Mouse (Mus musculus) midbrain, embryonic 11.5 days (tissue): Measurements from ENCODE around the gene Wwox. TPM values are rescaled to one million over a fixed set of nuclear protein-coding genes. Genes with fewer than 3 reads are reported as not detected.
A peak's percentile ranks its signal among the peaks of the same experiment; 100 is the strongest.

Experiments
- ATAC-seq: fragments of 200-750 bp; cut with Nextera tagmentation; 2 replicates; pipeline ENCODE4 v1.8.0; 2017; ENCODE audit warnings: moderate TSS enrichment, moderate library complexity; ENCODE audit not compliant: low FRiP score
- DNase-seq: peaks from one replicate; pipeline ENCODE4 v3.0.0; 2015; ENCODE audit warnings: low spot score; ENCODE audit errors: missing footprints
- H3K27ac ChIP-seq: fragments of 300-500 bp; sonication (generic); 2 replicates; pipeline ENCODE4 v1.5.1; 2014; ENCODE audit warnings: low read depth, low read length
- H3K27me3 ChIP-seq: fragments of 300-500 bp; sonication (generic); 2 replicates; pipeline ENCODE4 v1.6.1; 2014; ENCODE audit warnings: mild to moderate bottlenecking, low read length, moderate library complexity, mixed read lengths; ENCODE audit not compliant: control insufficient read depth, insufficient read depth
- H3K36me3 ChIP-seq: fragments of 300-500 bp; sonication (generic); 2 replicates; pipeline ENCODE4 v1.6.1; 2014; ENCODE audit warnings: mild to moderate bottlenecking, low read length, moderate library complexity, mixed read lengths; ENCODE audit not compliant: control insufficient read depth, insufficient read depth
- H3K4me1 ChIP-seq: fragments of 300-500 bp; sonication (generic); 2 replicates; pipeline ENCODE4 v1.6.1; 2014; ENCODE audit warnings: low read length; ENCODE audit not compliant: control insufficient read depth, insufficient read depth
- H3K4me2 ChIP-seq: fragments of 300-500 bp; sonication (generic); 2 replicates; pipeline ENCODE4 v1.6.1; 2014; ENCODE audit warnings: mild to moderate bottlenecking, moderate library complexity
- H3K4me3 ChIP-seq: fragments of 300-500 bp; sonication (generic); 2 replicates; pipeline ENCODE4 v1.5.1; 2014; ENCODE audit warnings: low read depth, low read length
- H3K9ac ChIP-seq: fragments of 300-500 bp; sonication (generic); 2 replicates; pipeline ENCODE4 v1.6.1; 2014; ENCODE audit warnings: low read length
- H3K9me3 ChIP-seq: fragments of 300-500 bp; sonication (generic); 2 replicates; pipeline ENCODE4 v1.6.1; 2016; ENCODE audit warnings: low read length; ENCODE audit not compliant: control insufficient read depth
- WGBS: fragments of 180-500 bp; shearing (Covaris S2); extraction: QIAGEN DNeasy Blood & Tissue Kit; methylation state at CpG from one replicate; pipeline ENCODE4 v1.1.7; 2014; 5-methylcytosine and 5-hydroxymethylcytosine counted together
- polyA plus RNA-seq: library from polyadenylated mRNA; unstranded; fragments of >200 nt; fragmentation: Nextera tagmentation; extraction: Ambion mirVana; gene quantifications from 2 replicates; pipeline ENCODE4 v1.2.1, GENCODE M21; 2014

The Wwox gene
- polyA plus RNA-seq, 1 experiment from 2014 or later = 12.1 TPM

DNA sequence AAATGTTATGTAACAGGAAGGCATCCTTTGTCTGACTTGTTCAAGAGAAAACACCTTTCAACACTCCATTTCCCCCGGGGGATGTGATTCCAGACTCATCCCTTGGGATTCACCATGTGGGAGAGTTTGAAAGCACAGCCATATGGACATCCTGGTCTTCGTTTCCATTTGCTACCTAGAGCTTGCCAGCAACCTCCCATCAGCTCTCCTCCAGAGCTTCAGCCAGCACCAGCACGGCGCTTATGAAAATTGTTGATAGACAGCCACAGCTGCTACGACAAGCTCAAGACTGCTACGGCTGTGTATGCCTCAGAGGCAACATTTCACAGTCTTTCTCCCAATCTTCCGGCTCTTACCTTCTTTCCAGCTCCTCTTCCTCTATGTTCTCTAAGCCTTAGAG, 484.2 kb downstream of the Wwox start:
- no peak overlapping the region for H3K9ac ChIP-seq
- no peaks in the 10 kb centered on the region for H3K9me3 ChIP-seq
- H3K36me3 ChIP-seq = no peaks in the 10 kb centered on the region
- ATAC-seq (no peak), DNase-seq (no peak)
- no peaks in the 10 kb centered on the region for H3K4me1 ChIP-seq
- 88% methylated on average over 7 of the region's 7 CpGs for WGBS
- no peak overlapping the region for H3K4me3 ChIP-seq
- H3K4me2 ChIP-seq = no peak overlapping the region
- no peaks in the 10 kb centered on the region for H3K27me3 ChIP-seq
- no peak overlapping the region for H3K27ac ChIP-seq

DNA sequence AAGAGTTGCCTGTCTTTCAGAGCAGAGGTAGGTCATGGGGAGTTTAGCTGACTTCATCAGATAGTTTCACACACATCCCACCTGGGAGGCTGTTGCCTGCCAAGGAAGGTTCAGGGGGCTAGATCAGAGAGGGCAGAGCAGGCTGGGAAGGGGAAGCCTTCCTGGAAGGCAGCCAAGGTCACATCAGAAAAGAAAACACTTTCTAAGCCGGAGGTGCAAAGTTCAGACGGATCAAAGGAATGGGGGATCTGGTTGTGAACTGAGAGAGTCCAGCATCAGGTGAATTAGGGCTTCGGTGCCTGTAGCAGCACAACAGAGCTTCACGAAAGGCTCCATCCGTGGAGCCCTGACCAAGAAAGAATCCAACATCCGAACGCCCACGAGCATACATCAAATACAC, 488.0 kb downstream of the Wwox start:
- Histone ChIP-seq H3K4me2 (no peak overlapping the region), H3K27me3 (peaks cover 3% of the 10 kb centered on the region; the same call in 1 of the 2 replicates), H3K36me3 (no peaks in the 10 kb centered on the region), H3K9ac (no peak overlapping the region), H3K4me3 (no peak overlapping the region), H3K4me1 (peaks cover 5% of the 10 kb centered on the region; the same call in 1 of the 2 replicates), H3K9me3 (no peaks in the 10 kb centered on the region), H3K27ac (no peak overlapping the region)
- no peak for DNase-seq
- WGBS = 83% methylated on average over 8 of the region's 8 CpGs
- ATAC-seq = no peak

DNA sequence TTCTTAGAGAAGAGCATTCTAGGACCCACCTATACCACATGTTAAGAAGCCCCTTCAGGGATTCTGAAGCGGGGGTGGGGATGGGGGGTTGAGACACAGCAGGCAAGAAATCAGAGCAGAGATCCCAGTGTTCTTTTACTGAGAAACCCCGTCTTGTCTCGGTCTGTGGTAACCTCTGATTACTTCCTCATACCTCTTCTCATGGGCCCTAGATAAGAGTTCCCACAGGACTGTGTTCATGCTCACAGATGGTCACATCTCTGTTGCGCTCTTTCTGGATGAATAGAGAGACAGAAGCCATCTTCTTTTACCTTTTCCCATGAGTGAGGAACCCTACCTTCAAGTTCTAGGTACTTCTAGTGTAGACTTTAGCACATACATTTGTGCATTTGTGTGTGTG, 488.5 kb downstream of the Wwox start:
- Histone ChIP-seq H3K9me3 (no peaks in the 10 kb centered on the region), H3K27me3 (peaks cover 3% of the 10 kb centered on the region; the same call in 1 of the 2 replicates), H3K4me1 (peaks cover 7% of the 10 kb centered on the region; the same call in 1 of the 2 replicates), H3K36me3 (no peaks in the 10 kb centered on the region), H3K9ac (no peak overlapping the region), H3K4me3 (no peak overlapping the region), H3K27ac (no peak overlapping the region), H3K4me2 (no peak overlapping the region)
- no peak for ATAC-seq
- DNase-seq = no peak
- WGBS = 92% methylated on average over 4 of the region's 4 CpGs

DNA sequence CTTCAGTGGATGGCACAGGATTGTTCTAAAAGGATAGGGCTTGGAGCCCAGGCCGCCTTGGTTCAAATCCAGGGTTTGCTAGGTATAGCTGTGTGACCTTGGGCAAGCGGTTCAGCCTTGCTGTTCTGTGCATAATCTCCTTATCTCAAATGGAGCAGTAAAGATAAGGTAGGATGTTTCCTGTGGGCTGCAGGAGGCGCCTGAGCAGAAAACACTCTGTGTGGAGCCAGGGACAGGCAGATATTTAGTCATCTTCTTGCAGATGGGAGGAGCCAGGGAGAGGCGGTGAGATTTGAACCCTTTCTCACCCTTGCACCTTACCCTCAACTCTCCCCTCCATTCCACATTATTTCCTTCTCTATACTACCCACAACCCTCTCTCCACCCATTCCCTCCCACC, 490.1 kb downstream of the Wwox start:
- ATAC-seq (no peak), DNase-seq (no peak)
- WGBS = 90% methylated on average over 4 of the region's 4 CpGs
- Histone ChIP-seq H3K9me3 (no peaks in the 10 kb centered on the region), H3K4me1 (peaks cover 7% of the 10 kb centered on the region; the same call in 1 of the 2 replicates), H3K4me3 (no peak overlapping the region), H3K9ac (no peak overlapping the region), H3K27me3 (peaks cover 3% of the 10 kb centered on the region; the same call in 1 of the 2 replicates), H3K36me3 (no peaks in the 10 kb centered on the region), H3K27ac (no peak overlapping the region), H3K4me2 (no peak overlapping the region)

DNA sequence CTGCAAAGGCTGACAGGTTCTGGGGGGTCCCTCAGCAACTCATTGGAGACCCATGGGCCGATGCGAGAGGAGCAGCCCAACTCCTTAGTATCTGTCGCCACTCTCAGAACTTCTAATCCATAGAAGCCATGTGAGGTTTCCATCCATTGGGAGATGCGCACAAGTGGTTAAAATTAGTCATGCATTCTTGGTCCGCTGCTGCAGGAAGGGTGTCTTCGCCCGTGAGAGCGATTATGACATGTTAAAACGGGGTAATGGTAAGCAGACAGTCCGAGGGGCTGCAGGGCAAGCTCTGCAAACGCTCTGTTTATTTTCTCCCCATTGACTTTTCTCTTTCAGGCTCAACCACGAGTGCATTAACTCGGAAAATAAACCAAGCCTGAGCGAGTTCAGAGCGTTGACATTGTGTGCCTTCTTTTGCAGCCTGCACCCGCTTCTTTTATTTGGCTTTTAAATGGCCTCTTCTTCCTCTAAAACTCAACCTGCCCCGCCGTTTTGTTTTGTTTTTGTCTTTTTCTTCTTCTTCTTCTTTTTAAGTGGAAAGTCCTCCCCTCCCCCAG, 492.7 kb downstream of the Wwox start:
- Histone ChIP-seq H3K9me3 (no peaks in the 10 kb centered on the region), H3K27ac (no peak overlapping the region), H3K4me2 (peak overlapping the region; percentile 29), H3K4me3 (no peak overlapping the region), H3K27me3 (peaks cover 6% of the 10 kb centered on the region; the same call in 1 of the 2 replicates), H3K4me1 (peaks cover 13% of the 10 kb centered on the region), H3K36me3 (no peaks in the 10 kb centered on the region), H3K9ac (no peak overlapping the region)
- DNase-seq (peak; percentile 89), ATAC-seq (peak; percentile 17; the same call in 1 of the 2 replicates)
- WGBS = 16% methylated on average over 18 of the region's 18 CpGs

DNA sequence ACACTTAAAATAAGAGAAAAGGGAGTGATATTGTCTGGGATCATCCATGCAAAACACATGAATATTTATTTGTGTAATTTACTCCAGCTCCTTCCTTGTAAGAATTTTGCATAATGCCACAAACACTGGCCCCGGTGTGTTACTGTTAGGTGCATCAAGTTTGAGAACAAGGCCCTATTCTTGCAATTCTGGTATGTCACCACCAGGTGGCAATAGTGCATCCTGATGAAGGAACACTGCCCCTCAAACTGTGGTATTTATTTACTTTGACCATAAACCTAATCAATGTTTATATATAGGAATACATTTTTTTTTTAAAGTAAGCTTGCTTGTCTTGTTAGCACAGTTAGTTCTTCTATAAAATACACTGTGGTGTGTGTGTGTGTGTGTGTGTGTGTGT, 493.8 kb downstream of the Wwox start:
- no peak overlapping the region for H3K4me2 ChIP-seq
- H3K9ac ChIP-seq = no peak overlapping the region
- no peaks in the 10 kb centered on the region for H3K36me3 ChIP-seq
- no peaks in the 10 kb centered on the region for H3K9me3 ChIP-seq
- ATAC-seq (no peak), DNase-seq (peak; percentile 89)
- 71% methylated on average over 1 of the region's 1 CpGs for WGBS
- peaks cover 14% of the 10 kb centered on the region for H3K4me1 ChIP-seq
- H3K27me3 ChIP-seq = peaks cover 10% of the 10 kb centered on the region; the same call in 1 of the 2 replicates
- no peak overlapping the region for H3K27ac ChIP-seq
- no peak overlapping the region for H3K4me3 ChIP-seq

DNA sequence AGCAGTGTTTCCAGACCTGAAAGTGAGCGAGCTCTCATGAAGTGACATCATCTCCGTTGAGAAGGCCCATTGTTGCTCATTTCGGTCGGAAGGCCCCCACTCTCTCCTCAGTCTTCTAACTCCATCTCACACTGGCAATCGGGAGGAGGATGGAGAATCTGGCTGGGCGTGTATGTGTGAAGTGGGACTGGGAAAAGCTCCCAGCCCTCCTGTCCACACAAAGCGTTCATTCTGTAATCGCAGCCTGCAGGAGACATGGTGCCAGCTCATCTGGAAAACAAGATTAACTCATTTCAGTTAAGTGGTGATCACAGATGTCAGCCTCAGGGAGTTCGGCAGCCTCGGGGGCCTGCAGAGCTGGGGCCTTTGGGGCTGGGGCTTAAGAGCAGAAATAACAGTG, 497.4 kb downstream of the Wwox start:
- H3K27me3 ChIP-seq = peaks cover 13% of the 10 kb centered on the region; the same call in 1 of the 2 replicates
- no peaks in the 10 kb centered on the region for H3K9me3 ChIP-seq
- H3K4me3 ChIP-seq = no peak overlapping the region
- 5% methylated on average over 10 of the region's 10 CpGs for WGBS
- DNase-seq = peak; percentile 91
- no peak overlapping the region; the same call in 1 of the 2 replicates for H3K27ac ChIP-seq
- H3K36me3 ChIP-seq = no peaks in the 10 kb centered on the region
- H3K4me1 ChIP-seq = peaks cover 12% of the 10 kb centered on the region
- no peak overlapping the region for H3K4me2 ChIP-seq
- peak; percentile 74 for ATAC-seq
- H3K9ac ChIP-seq = no peak overlapping the region

DNA sequence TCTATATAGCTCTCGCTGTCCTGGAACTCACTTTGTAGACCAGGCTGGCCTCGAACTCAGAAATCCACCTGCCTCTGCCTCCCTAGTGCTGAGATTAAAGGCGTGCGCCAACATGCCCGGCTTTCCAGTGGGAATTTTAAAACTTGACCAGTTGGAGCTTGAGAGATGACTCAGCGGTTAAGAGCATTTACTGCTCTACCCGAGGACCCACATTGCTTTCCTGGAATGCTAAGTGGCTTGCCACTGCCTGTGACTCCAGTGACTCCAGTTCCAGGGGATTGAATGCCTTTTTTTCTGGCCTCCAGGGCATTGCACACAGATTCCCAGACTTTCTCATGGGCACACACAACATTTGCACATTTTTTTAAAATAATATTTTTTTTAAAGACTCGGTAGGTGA, 499.9 kb downstream of the Wwox start:
- Histone ChIP-seq H3K9ac (no peak overlapping the region), H3K4me3 (no peak overlapping the region), H3K4me2 (no peak overlapping the region), H3K27me3 (peaks cover 13% of the 10 kb centered on the region; the same call in 1 of the 2 replicates), H3K27ac (no peak overlapping the region), H3K4me1 (peaks cover 6% of the 10 kb centered on the region), H3K9me3 (no peaks in the 10 kb centered on the region), H3K36me3 (no peaks in the 10 kb centered on the region)
- no peak for ATAC-seq
- DNase-seq = no peak
- 90% methylated on average over 8 of the region's 8 CpGs for WGBS

DNA sequence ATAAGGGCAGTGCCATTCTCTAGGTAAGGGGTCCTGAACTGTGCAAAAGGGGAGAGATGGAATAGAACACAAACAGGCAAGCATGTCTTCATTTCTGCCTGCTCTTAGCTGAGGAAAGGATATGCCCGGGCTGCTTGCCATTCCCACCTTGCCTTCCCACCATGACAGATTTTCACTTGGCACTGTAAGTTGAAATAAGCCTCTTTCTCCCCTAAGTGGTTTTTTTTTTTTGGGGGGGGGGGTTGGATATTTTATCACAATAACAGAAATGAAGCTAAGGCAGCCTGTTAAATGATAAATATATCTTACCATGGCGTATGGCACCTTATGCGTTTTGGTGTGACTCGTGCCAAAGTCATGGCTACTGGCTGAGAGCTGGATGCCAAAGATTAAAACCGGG, 501.6 kb downstream of the Wwox start:
- WGBS = 95% methylated on average over 5 of the region's 5 CpGs
- Histone ChIP-seq H3K4me1 (peaks cover 6% of the 10 kb centered on the region), H3K4me3 (no peak overlapping the region), H3K27ac (no peak overlapping the region), H3K36me3 (no peaks in the 10 kb centered on the region), H3K9me3 (no peaks in the 10 kb centered on the region), H3K27me3 (peaks cover 11% of the 10 kb centered on the region; the same call in 1 of the 2 replicates), H3K4me2 (no peak overlapping the region), H3K9ac (no peak overlapping the region)
- DNase-seq (no peak), ATAC-seq (no peak)
